Mouse (Mus musculus) spleen, postnatal 10 days (tissue): ENCODE results near the gene Dhcr7.

Experiments used
- DNase-seq, 2 experiments: peaks; one replicate each; pipeline ENCODE4 v3.0.0; 2021 to 2022; ENCODE audit warnings: low spot score in 2 of 2

Dhcr7 gene

GRCm38 (mm10) chr7:143822375-143823265 lies at the start of gene Dhcr7, which contains the start of gene Nadsyn1:
Gene Dhcr7 (plus strand): TSS chr7:143823145.
Gene Nadsyn1 (minus strand): TSS chr7:143822849.
- peak; percentile 93 to 99 for DNase-seq

DNA sequence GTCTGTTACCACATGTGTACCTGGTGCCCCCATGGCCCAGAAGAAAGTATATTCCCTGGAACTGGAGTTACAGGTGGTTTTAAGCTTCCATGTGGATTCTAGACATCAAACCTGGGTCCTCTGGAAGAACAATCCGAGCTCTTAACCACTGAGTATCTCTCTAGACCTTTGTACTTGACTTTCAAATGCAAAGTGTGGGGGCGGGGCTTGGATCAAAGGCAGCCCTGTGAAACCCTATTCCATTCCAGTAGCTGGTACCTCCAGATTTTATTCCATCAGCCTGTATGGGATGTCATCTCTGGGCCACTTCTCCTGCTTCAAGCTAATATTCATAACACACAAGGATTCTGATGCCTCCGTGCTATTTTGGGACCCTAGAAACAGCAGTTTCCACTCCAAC lies 46.8 kb upstream of the Dhcr7 start:
- DNase-seq, result no peak

GRCm38 (mm10) chr7:143777375-143777774 lies 45.6 kb upstream of the Dhcr7 start:
- no peak for DNase-seq

DNA sequence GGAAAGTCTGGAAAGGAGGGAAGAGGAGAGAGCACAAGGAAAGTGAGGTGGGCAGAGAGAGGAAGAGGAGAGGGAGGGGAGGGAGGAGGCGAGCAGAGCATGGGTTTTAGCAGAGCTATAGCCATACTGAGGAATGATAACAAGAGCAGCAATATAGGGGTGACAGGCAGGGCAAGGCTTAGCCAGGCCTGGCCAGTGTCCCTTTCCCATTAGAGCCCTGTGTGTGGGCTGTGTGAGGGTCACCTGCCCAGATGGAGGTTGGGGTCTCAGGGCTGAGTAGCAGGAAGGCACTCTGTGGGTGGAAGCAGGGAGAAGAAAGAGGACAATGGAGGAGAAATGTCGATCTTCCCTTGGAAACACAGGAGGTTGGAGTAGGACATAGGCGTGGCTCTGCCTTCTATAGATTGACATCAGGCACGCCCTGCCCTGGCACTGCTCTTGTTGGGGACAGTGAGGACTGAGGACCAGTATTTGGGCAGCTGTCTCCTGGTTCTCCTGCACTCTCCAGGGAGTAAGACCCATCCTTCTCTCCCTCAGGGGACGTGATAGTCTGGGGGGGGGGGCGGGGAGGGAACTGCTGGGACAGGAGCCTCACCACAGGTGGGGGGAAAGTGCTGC lies 39.5 kb upstream of the Dhcr7 start:
- no peak for DNase-seq

DNA sequence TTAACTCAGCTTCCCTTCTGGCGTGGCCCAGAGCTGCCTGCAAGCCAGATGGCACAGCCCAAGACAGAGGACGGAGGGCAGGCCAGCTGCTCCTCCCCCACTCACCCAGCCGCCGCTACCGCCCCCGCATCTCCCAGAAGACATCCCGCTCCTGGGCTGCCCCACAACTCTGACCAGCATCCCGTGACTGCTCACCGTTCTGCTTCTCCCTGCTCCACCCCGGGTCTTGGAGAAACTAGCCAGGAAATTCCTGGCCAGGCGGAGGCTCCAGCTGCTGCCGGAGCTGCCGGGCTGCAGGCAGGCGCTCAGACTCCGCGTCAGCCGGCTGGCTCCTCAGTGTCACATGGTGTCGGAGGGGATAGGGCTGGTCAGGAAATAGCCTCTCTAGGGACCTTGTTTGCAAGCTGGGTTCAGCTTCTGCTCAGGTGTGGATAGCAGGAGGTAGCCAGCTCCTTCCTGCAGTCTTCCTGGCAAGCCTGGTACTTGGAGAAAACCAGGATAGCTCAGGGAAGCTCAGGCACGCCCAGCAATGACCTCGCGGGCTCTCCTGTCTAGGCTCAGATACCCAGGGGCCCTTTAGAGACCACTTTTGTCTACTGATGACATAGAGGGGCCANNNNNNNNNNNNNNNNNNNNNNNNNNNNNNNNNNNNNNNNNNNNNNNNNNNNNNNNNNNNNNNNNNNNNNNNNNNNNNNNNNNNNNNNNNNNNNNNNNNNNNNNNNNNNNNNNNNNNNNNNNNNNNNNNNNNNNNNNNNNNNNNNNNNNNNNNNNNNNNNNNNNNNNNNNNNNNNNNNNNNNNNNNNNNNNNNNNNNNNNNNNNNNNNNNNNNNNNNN lies 38.7 kb upstream of the Dhcr7 start, which contains the start of gene Mrgpre:
Mrgpre (minus strand) TSS at position 505 of the 834 bp plus-strand sequence.
- DNase-seq, result peak; percentile 32 to 56

DNA sequence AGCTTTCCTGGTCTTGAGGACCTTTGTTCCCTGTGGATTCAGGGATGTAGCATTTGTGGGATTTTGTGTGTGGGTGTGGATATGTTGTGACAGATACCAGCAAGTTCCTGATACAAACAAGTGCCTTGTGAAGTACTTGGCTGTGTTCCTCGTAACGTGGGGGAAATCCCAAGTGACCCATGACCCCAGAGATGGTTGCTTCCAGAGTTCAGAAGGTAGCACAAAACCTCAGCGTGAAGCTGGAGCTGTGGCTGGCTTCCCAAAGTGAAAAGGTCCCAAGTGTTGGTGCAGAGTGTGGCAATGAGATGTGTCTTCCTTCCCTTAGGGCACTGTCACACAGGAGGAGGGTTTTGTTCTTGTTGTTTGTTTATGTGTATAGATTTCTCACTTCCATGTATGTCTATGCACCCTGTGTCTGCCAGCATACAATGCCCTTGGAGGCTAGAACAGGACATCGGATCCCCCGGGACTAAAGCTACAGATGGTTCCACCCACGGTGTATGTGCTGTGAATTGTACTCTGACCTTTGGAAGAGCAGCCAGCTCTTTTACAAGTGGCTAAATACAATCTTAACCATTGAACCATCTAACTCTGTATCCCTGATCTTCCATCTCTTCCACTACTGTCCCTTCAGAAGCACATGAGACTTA lies 30.5 kb upstream of the Dhcr7 start:
- no peak for DNase-seq

DNA sequence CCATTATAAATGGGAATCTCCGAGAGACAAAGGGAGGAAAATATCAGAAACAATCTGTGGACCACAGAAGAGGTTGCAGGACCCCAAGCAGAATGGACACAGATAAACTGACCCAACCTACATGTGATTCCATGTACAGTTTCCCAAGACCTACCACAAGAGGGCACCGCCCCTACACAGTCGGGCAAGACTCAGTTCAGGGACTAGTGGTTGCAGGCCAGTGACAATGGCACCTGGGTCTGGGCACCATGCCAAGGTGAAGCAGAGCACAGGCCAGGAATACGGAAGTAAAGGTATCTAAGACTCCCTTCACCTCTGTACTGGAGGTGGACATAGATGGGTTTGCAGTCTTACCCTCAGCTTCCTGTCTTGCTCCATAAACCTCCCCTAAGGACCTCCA lies 29.8 kb upstream of the Dhcr7 start:
- DNase-seq, result peak in 1 of 2 experiments; percentile 65

- no peak for DNase-seq
Measured at GRCm38 (mm10) chr7:143798783-143799182, 24.2 kb upstream of the Dhcr7 start.

DNA sequence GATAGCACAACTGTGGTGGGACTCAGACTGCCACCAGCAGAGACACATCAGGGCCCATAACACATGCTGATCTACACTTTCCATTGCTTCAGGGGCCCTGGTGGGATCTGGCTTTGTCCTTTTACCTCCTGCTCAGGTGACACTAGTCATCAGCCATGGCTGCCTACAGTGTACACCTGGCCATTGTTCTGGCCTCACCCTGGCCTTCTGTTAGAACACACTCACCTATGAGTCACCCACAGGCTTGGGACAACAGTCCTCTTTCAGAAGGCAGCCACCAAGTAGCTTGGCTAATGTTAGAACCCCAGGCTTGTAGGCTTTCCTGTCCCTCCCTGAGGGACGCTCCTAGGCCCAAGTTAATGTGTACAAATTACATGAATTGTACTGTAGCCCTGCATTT lies 22.2 kb upstream of the Dhcr7 start:
- no peak for DNase-seq

- no peak for DNase-seq
Measured at GRCm38 (mm10) chr7:143801195-143802065, 21.5 kb upstream of the Dhcr7 start.

DNA sequence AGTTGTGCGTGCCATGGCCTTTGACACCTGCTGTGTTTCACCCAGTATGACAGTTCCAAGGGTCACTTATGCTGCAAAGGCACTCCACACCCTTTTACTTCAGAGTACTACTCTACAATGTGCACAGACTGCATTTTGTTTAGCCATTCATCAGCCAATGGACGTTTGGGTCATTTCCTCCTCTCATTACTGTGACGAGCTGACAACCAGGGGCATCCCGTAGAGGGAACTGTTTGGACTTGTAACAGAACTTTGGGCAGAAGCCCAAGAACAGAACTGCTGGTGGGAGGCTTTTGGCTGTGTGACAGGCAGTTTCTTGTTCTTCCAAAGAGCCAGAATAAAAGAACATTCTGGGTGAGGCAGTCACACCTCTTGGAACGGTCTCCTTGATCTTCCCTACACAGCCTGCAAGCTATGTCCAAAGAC lies 17.7 kb upstream of the Dhcr7 start:
- no peak for DNase-seq

- DNase-seq, result peak in 1 of 2 experiments; percentile 55
Measured at GRCm38 (mm10) chr7:143808909-143809308, 14.0 kb upstream of the Dhcr7 start.

- no peak for DNase-seq
Measured at GRCm38 (mm10) chr7:143819201-143819600, 3.7 kb upstream of the Dhcr7 start.

DNA sequence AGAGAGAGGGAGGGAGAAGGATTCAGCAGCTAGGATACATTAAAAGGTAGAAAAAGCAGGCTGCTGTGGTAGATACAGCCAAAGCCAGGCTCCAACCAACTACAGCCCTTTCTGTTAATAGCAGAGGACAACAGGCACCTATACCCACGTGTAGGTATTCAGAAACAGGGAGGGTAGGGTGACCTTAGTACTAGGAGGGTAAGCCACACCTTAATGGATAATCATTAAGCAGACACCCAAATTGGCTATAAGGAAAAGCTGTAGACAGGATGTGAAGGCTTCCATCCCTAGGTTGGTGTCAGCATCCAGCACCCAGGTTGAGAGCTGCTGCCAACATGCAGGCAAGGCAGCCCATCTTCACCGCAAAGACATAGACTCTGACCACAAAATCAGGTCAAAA lies 1.7 kb upstream of the Dhcr7 start:
- no peak for DNase-seq

GRCm38 (mm10) chr7:143823266-143823605 lies 291 bp downstream of the Dhcr7 start:
- DNase-seq, result no peak

DNA sequence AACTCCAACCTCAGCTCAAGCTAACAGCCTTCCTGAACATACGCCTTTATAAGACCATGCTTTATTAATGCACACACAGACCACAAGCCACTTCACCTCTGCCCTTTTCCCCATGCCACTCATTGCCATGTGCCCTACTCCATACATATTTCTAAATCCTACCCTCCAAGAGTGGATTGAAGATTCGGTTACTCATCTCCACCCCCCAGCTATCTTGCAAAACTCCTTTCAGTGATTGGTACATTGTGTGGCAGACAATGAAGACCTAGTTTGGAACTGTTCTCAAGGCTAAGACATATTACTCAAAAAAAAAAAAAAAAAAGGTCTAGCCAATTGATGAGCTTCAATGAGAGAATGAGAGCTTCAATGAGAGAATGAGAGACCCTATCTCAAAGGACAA lies 4.0 kb downstream of the Dhcr7 start:
- DNase-seq, result no peak

GRCm38 (mm10) chr7:143829504-143830331 lies 6.8 kb downstream of the Dhcr7 start:
- DNase-seq, result peak; percentile 81 to 94

DNA sequence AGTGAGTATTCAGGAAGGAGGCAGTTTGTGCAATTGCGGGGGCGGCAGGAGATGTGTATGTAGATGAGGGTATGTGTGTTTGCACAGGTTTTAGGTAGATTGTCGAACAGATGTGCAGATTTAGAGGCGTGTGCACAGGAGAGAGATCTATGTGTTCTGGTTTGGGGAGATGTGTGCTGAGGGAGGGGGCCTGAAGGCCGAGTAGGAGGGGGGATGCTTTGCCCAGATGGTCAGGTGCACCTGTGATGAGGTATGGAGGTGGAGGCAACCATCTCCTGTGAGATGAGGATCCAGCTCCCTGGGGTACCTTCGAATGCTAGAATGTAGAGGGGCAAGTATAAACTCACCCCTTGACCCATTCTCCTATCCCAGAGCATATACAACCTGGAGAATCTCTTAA lies 7.5 kb downstream of the Dhcr7 start:
- DNase-seq, result no peak

DNA sequence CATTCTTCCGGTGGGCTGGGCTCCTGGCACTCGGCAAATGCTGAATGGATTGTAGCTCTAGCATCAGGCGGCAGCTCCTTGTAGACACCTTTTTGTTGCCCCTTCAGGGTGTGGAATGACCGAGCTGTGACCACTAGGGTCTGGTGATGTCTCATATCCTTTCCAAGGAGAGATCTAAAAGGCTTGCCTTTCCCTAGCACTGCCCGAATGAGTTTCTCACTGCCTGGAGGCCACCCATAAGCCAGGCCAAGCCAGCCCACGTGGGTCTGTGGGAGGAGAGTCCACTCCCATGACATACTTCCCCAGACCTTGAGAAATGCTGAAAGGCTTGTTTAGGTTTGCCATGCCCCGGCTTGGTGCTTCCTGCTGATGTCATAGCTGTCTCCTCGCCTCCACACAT lies 9.3 kb downstream of the Dhcr7 start:
- no peak for DNase-seq

- no peak for DNase-seq
Measured at GRCm38 (mm10) chr7:143832611-143833010, 9.7 kb downstream of the Dhcr7 start.
